Mouse (Mus musculus): ENCODE results near the gene Hist1h3d.

Hist1h3d gene

DNA sequence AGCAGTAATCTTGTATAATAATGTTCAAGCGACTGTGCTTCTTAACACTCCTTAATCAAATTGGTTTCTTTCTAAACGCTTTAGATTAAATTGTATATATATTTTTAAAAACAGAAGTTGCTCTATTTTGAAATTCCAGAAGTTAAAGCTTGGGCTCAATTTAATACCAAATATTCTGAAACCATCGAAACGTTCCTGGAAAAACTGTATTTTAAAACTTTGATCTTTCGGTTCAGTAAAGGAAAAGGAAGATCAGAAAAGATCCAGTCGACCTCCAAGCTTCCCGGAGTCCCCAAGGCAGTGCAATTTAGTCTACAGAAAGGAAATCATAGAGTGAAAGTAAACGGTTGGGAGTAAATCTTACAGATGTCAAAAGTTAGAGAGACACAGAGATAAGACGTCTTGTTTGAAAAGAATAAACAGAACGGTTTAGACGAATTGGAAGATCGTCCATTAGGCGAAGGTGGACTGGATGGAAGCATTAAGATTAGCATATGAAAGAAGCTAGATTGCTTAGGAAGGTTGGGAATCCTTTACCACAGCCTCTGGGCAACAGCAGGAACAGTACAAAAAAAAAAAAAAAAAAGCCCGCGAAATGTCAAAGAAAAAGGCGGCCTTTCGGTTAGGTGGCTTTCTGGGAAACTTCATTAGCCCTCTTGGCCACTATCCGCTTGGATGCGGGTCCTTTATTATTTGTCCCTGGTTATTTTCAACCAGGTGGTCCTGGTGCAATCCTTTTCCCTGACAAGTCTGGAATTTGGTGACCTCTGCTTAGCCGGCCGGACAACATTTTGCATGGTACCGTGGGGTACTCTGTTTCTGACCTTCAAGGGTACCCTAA, 10.8 kb downstream of the Hist1h3d start:
- 1% methylated on average over 22 of the region's 22 CpGs for WGBS

- 4% methylated on average over 1 of the region's 1 CpGs for WGBS
Observed at GRCm38 (mm10) chr13:23586940-23587225, 11.3 kb downstream of the Hist1h3d start.

- WGBS: 93% methylated on average over 7 of the region's 7 CpGs
Observed at GRCm38 (mm10) chr13:23591206-23591605, 15.6 kb downstream of the Hist1h3d start.

DNA sequence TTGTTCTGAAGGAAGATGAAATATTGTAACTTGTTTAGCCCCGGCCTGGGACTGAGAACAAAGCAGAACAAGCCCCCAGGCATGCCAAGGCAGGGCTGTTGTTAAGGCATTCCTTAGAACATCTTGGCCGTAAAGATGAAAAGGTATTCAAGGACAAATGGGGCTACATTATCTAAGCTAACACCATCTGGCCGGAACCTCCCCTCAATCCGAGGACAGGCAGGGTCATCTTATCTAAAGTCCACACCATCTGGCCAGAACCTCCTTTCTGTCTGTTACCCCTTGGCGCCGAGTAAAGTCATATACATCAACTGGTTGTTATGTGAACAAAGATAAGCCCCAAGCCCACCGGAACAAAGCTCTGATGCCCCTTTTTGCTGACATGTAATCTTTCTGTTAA, 16.3 kb downstream of the Hist1h3d start:
- WGBS: 97% methylated on average over 7 of the region's 7 CpGs

DNA sequence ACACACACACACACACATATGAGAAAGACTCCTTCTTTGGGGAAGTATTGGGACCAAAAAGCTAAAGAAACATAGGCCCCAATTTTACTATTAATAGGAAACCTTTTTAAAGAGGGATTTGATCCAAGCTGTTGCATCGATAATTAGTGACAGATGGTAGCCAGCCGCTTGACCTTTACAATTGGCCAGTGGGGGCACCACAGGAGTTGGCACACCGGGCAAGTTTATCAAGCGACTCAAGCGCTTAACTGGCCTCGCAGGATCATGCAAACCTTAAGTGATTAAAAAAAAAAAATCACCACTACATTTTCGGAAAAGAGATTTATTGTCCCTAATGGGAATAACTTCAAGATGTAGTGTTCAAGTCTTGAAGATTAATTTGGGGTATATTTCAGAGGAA, 17.1 kb downstream of the Hist1h3d start:
- WGBS: 82% methylated on average over 7 of the region's 7 CpGs

DNA sequence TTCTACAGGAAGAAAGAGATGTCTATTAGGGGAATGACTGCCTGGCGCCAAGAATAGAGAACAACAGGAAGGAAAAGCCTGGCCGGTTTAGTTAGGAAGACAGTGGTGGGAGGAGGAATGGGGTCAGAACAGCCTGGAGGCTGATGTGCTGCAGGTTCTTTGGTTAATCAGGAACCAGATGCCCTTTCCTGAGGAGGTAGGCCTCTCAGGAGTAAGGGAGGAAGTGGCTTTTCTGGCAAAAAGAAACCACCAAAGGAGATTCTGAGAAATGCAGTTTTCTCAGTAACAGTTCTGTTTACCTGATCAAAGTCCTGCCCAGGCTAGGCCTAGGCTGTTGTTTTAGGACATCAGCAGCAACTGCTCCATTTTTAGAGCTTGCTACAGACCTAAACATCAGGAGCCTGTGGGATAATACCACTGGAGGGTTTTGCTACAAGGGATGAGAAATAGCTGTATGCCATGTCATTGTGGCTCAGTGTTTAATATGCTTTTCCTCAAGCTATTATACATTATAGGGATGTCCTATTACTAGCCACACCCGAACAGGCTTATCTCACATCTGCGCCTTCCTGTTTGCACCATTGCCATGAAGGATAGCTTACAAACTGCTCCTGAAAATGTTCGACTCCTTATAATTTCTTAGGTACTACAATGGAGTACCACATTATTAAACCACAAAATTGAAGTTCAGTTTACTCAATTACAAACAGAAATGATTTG, 17.6 kb downstream of the Hist1h3d start:
- 75% methylated on average over 5 of the region's 5 CpGs for WGBS

DNA sequence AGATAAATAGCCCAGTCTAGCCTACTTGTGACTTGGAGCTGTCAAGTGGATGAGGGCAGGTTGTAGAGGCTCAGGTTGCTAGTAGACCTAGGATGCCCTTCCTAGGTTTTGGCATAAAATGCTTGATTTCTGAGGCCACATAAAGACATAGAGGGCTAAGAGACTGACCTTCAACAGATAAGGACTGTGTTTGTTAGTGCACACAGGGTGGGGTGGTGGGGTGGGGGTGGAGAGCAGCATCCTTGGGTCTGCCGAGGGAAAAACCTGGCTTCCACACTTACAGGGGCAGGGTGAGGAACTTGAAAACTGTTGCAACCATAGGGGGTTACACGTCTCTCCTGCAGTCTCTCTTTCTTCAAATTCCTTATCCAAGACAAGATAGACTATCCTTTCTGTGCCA, 19.6 kb downstream of the Hist1h3d start:
- WGBS: 86% methylated on average over 2 of the region's 2 CpGs

- WGBS: 90% methylated on average over 7 of the region's 7 CpGs
Observed at GRCm38 (mm10) chr13:23595622-23596372, 20.2 kb downstream of the Hist1h3d start.

DNA sequence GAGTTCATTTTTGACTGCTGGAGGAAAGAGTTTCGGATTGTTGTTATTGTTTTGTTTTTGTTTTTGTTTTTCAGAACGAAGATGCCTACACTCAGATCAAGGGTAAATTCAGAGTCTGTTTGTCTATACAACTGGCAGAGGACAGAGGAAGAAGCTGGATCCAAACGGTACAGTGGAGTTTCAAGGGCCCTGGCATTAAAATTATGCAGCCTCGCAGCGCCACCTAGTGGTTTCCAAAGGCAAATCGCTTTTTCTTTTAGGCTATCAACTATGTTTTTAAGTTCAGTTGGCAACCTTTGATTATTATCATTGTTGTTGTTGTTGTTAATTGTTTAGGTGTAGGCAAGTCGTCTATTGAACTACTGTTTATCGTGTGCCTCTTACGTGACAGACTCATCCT, 22.4 kb downstream of the Hist1h3d start:
- WGBS: 9% methylated on average over 9 of the region's 9 CpGs

- WGBS: 65% methylated on average over 7 of the region's 7 CpGs
Observed at GRCm38 (mm10) chr13:23603182-23603699, 27.7 kb downstream of the Hist1h3d start.

DNA sequence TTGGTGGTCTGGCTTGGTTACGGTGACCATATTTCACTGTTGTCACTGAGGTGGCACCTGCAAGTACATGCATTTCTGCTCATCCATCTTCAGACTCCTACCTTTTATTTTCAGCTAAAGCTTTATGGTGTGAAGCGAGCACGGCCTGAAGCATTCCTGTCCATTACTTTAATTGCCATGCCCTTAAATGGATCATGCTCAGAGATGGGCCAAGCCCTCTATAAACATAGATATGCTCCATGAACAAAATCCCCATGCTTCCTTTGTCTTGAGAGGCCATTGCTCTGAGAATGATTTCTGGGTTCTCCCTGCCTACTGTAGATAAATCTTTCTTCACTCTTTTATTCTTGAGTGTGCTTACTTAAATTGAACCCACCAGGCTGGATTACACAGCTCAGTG, 28.9 kb downstream of the Hist1h3d start:
- WGBS: 100% methylated on average over 3 of the region's 3 CpGs

DNA sequence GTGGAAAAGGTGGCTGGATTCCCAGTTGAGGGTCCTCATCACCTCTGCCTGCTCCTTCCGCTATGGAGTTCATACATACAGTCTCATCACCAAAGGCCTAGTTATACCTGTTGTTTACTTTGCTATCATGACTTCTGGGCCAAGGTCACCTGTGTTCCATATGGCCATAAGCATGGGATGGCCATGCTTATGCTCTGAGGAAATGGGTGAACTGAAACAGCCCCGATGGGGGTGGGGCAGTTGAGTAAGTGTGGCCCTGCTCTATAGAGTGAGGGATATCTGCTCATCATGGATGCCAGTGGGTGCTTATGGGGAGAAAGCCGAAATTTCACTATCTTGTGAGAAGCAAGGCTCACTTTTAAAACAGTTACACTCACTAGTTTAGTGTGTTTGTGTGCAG, 29.5 kb downstream of the Hist1h3d start:
- WGBS: 95% methylated on average over 3 of the region's 3 CpGs

- 87% methylated on average over 4 of the region's 4 CpGs for WGBS
Observed at GRCm38 (mm10) chr13:23609209-23609608, 33.6 kb downstream of the Hist1h3d start.

- 75% methylated on average over 2 of the region's 2 CpGs for WGBS
Observed at GRCm38 (mm10) chr13:23610393-23610792, 34.8 kb downstream of the Hist1h3d start.

- 89% methylated on average over 3 of the region's 3 CpGs for WGBS
Observed at GRCm38 (mm10) chr13:23611638-23612037, 36.1 kb downstream of the Hist1h3d start.

DNA sequence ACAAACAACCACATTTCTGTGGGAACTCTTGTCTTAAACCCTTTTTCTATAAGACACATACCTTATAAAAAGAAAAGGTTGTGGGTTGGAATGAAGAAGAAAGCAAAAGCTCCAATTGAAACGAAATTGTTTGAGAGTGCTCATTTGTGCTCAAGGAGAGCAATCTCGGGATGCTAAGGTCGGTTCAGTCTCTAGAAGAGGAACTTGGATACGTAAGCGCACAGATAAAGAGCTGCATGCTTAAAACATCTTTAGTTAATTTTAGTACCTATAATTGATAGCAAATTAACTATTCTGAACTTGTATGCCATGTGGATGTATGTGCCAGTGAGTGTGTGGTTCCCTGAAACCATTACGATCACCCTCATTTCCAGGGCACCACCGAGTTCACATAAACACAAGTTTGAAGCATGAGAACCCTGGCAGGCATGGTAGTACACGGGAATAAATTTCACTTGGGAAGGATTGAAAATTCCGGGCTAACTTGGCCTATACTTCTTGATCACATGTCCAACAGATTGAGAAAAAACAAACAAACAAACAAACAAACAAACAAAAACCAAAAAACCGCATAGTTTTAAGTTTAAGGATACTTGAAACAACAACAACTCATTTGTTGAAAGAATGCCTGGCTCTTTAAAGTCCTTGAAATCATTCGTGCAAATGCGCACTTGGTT, 44.6 kb downstream of the Hist1h3d start:
- 27% methylated on average over 12 of the region's 12 CpGs for WGBS

DNA sequence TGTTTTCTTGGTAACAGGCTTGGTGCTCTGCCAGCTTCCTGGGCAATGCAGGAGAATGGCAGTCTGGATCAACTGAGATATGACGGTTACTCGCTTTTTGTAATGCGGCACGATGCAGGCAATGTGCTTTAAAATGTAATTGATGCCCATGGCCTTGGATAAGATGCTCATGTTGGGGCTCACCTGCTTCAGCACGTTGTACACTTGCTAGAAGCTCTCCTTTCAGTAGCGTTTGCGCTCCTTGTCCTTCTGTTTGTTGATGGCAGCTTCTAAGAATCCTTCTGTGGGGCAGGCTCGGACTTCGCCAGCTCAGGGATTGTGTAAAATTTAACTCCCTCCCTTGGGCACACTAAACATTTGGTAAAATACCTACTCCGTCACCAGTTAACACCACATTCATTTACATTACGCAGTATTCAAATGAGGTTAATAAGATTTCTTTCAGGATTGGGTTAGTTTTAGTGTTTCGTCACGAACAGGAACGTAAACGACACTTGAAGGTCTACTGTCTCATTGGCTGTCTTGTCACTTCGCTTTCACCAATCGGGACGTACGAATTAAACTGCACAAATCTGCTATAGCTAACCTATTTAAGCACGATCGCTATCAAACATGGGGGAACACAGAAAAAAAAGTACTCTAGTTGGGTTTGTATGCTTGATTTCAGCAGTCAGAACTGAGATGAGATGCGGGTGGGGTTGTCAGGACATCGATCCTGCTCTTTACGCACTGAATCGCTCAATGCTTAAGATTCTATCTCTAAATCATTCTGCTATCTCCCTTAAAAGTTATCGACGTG, 45.4 kb downstream of the Hist1h3d start, which contains the start of gene Hist1h2be:
TSS of gene Hist1h2be (minus strand) at position 392 of the 799 bp plus-strand sequence.
- WGBS: under 1% methylated on average over 27 of the region's 27 CpGs

DNA sequence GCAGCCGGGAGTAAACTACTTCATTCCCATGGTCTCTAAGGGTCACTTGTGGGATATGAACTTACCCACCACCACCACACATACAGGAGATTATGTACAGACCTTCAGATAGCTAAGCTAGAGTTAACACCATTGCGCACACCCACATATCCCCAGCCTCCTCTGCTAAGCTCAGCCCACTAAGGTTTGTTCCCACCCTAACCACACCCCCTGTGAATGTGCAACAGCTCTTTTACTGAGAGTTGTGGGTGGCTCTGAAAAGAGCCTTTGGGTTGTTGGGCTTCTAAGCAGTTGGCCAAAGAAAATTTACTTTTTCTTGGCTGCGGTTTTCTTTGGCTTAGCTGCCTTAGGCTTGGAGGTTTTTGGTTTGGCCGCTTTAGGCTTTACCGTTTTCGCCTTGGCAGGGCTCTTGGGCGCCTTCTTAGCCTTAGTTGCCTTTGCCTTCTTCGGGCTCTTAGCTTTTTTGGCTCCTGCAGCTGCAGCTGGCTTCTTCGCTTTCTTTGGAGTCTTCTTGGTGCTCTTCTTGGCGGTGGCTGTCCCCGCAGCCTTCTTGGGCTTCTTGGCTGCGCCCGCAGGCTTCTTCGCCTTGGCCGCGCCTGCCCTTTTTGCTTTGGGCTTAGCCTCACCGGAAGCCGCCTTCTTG, 46.1 kb downstream of the Hist1h3d start:
- WGBS: 0% methylated on average over 18 of the region's 18 CpGs

- WGBS: under 1% methylated on average over 53 of the region's 53 CpGs
Observed at GRCm38 (mm10) chr13:23622175-23622671, 46.7 kb downstream of the Hist1h3d start, which contains the start of gene Hist1h1e. Gene Hist1h1e, minus strand, starts transcription at chr13:23622558.

- WGBS: 19% methylated on average over 7 of the region's 7 CpGs
Observed at GRCm38 (mm10) chr13:23622861-23623450, 47.4 kb downstream of the Hist1h3d start.

Measured in cerebral cortex, adult 2 months (tissue).